Mouse (Mus musculus): Measurements from ENCODE around the gene Fpr1.
"Not testable (repeated sequence)": the region's sequence is repeated elsewhere in the genome, so short reads cannot be mapped to it uniquely, and the experiment has no call there.

Fpr1 gene

DNA sequence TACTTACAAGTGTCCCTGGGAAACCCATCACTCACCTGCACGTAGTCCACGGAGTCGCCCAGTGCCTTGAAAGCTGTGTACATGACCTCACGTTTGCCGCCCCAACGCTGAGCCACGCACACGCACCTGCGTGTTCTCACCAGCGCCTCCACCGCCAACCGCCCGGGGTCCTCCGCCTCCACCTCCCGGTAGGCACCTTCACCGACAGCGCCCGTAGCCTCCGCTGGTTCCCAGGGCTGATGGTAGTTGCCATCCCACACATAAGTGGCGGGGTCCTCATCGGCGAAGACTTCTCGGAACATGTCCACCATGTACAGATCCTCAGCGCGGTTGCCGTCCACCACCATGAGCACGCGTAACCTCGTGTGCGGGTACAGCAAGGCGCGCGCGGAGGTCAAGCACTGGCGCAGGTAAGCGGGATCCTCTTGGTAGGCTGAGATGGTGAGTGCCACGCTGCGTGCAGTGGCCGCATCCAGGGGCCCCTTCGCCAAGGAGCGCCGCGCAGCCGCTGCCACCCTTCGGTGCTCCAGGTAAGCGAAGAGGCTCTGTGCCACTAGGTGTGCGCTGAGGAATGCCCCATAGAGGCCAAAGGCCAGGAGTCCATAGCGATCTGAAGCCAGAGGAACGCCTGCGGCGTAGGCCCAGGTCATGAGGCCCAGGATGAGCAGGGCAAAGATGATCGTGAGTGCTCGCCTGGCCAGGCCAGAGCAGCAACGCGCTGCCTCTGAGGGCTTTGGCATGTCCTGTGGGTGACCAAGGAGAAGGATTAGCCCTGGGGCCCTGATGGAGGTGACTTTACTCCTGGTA, 33.6 kb downstream of the Fpr1 start:
- DNase-seq (ENCODE audit: low spot score), result no peak

DNA sequence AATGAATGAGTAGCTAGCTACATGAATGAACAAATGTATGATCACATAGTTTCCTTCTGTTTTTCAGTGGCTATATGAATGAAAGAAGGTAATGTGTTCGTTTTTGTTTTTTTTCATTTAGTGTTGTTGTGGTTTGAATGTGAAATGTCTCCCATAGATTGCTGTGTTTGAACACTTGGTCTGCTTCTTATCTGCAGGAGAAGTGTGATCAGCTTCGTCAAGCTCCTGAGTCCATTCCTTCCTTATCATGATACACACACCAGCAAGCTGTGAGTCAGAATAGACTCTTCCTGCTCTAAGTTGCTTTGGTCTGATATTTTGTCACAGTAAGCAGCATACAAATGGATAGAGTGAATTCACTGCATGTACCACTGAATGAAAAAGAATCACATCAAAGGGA, 34.8 kb downstream of the Fpr1 start:
- DNase-seq (ENCODE audit: low spot score), result no peak

GRCm38 (mm10) chr17:17845187-17846027, 38.3 kb downstream of the Fpr1 start:
- DNase-seq (ENCODE audit: low spot score), result no peak

- not testable (repeated sequence) for DNase-seq (ENCODE audit: low spot score)
Observed at GRCm38 (mm10) chr17:17844606-17845005, 39.1 kb downstream of the Fpr1 start.

- no peak for DNase-seq (ENCODE audit: low spot score)
Observed at GRCm38 (mm10) chr17:17843534-17844261, 40.0 kb downstream of the Fpr1 start.

GRCm38 (mm10) chr17:17840796-17841195, 42.9 kb downstream of the Fpr1 start:
- no peak for DNase-seq (ENCODE audit: low spot score)

- DNase-seq (ENCODE audit: low spot score), result no peak
Observed at GRCm38 (mm10) chr17:17839276-17839675, 44.5 kb downstream of the Fpr1 start.

- peak; percentile 90 for DNase-seq (ENCODE audit: low spot score)
Observed at GRCm38 (mm10) chr17:17837919-17838701, 45.6 kb downstream of the Fpr1 start.

DNA sequence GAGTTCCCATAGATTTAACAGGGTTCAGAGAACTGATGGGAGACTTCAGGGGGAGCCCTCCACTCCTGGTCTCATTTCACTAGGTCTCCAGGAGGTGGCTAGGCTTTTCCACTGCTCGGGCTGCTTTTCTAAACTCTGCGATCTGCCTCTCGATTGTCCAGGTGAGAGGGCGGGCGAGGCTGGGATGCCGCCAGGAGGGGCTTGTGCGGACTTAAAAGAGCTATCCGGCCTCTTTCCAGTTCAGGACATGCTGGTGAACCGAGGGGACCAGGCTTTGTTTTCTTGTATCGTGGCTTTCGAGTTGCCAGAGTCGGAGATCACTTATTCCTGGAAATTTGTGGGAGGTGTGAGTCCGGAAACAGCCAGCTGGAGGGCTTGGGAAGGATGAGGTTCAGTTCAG, 46.3 kb downstream of the Fpr1 start:
- no peak for DNase-seq (ENCODE audit: low spot score)

GRCm38 (mm10) chr17:17836101-17836500, 47.6 kb downstream of the Fpr1 start:
- DNase-seq (ENCODE audit: low spot score), result no peak

- no peak for DNase-seq (ENCODE audit: low spot score)
Observed at GRCm38 (mm10) chr17:17834896-17835295, 48.8 kb downstream of the Fpr1 start.

- DNase-seq (ENCODE audit: low spot score), result no peak
Observed at GRCm38 (mm10) chr17:17830731-17831130, 53.0 kb downstream of the Fpr1 start.

DNA sequence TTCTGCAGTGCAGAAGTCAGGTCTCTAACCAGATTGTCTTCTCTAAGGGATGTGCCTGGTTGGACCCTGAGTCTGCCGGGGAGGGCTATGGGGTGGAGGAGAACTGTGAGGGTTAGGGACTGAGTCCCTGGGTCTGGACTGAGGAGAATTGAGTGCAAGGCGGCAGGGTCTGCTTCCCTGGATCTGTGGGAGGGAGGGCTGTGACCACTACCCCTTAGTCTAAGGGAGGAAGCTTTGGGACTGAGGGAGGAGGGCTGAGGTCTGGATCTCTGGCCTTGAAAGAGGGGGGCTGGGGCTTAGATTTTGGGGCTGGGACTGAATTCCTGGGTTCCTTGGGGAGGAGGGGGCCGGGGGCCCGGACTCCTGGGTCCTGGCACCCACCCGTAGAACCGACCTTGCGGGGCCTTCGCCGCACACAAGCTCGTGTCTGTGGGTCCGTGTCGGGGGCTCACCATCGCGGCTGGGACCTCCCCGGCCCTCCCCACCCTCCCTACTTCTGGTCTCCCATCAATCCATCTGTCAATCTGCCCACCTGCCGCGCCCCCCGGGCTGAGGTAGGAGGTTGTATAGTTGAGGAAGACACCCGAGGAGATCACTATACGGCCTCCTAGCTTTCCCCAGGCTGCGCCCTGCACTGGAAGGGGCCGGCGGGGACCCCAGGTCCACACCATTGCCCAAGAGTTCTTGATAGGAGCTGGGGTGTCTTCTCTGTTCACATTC, 53.8 kb downstream of the Fpr1 start:
- no peak for DNase-seq (ENCODE audit: low spot score)

DNA sequence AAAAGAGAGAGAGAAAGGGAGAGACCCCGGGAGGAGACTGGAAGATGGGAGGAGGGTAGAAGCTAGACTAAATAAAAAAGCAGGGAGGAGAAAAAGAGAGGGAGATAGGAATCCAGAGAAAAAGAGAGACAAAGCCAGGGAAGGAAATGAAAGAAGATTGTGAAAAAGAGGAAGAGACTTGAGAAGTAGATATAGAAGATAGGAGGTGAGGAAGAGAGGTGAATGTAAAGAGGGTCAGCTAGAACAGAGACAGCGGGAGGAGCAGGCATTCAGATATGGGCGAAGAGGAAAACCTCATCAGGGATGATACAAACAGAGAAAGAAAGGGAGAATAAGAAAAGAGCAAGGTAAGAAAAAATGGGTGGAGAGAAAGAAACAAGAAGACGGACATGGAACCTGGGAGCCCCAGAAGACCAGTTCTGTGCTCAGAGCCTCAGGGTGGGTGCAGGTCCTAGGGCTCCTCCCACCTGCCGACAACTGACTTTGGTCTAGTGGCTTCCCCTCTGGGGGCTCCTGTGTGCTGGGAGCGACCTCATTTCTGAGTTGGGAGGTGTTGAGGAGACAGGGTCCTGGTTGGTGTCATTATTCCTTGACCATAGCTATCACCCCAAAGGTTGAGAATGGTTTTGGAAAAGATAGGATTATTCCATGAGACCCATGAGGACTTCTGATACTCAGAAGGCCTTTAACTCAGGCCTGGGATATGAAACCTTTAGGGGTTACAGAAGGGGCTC, 54.5 kb downstream of the Fpr1 start:
- DNase-seq (ENCODE audit: low spot score), result no peak

- DNase-seq (ENCODE audit: low spot score), result peak; percentile 32
Observed at GRCm38 (mm10) chr17:17828191-17828981, 55.4 kb downstream of the Fpr1 start.

DNA sequence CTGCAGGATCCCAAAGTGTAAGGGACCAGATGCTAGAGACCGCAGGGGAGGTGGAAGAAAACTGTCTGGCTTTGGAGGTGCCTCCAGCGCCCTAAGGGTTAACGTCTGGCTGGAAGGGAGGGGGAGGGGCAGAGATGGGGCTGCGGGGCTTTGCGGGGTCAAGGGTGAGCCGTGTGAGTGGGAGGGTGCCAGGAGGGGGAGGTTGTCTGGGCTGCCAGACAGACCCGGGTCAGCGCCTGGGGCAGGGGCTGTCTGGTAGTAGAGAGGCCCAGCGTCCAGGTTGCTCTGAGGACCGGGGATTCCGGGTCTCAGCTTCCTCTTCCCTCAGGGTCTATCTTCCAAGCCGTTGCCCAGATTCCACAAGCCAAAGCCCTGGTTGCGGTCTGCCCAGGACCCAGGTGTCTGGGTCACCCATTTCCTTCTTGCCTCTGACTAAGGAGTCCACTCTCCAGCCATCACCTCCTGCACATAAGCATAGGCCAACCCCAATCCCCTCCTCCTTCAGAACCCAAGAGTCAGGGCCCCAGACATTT, 56.0 kb downstream of the Fpr1 start:
- DNase-seq (ENCODE audit: low spot score), result peak; percentile 51

DNA sequence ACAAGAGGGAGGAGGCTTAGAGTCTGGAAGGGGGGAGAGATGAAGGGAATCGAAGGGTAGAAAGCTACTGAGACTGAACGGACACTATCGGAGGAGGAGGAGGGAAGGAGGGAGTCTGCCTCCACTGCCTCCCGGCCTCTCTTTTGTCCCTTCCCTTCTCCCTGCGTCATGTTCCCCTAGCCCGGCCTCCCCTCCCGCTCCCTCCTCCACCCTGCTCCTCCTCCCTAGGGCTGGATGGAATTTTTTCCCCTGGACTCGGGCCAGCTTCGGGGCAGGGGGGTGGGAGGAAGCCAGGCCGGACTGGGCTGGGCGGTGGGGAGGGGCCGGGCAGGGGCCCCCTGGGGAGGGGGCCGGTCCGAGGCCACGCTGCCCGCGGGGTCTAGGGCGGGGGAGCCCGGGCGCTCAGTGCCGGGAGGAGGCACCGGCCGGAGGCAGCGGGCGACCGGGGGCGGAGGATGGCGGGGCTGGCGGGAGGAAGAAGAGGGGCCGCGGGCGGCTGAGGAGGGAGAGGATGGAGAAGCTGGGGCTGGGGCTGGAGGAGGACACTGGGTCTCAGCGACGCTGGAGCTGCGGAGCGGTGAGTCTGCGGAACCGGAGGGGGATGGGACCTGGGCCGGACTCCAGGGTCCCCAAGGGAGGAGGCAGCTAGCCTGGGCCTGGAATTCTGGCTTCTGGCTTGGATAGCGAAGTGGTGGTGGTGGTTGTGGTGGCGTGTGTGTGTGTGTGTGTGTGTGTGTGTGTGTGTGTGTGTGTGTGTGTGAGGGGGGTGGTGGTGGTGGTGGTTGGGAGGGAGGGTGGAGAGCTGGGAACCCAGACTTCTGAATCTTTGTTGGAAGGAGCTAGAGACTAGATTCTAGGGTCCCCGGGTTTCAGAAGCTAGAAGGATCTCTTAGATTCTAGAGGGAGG, 56.7 kb downstream of the Fpr1 start, which contains the start of gene Spaca6:
TSS of gene Spaca6 (plus strand) at position 408 of the 907 bp plus-strand sequence.
- DNase-seq (ENCODE audit: low spot score), result peak; percentile 88
